9 mouse cellular contexts compared by ENCODE assay signal in the genomic region with DNA sequence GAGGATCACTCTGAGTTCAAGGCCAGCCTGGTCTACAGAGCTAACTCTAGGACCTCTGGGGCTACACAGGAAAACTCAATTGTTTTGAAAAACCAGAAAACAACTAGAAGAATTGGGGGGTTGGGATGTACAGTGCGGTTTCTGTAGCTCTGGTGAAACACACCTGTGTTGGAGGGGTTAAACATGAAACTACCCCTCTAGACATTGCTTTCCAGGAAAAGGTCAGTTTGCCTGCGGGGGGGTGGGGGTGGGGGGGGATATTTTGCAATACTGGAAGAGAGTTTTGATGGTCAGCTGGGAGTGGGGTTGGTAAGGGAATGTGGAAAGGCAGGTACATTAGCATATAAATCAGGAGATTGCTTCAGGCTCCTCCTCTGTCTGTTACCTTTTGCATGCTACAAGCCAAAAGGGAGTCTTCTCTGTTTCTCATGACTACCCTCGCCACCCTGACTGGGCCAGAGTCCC. TPM values are rescaled to one million over a fixed set of nuclear protein-coding genes. Genes with fewer than 3 reads are reported as not detected.
DNase-seq lines count a peak whose midpoint lies in the region; ATAC-seq and TF ChIP-seq lines count a peak whose summit lies in the region.
"Had no signal": no experiment of that assay in that cellular context is flagged by ENCODE, and none has a peak within 500 bp of the region (broad histone marks: within the 10 kb centered on the region; RNA-seq: fewer than 3 reads in every experiment).

No protein-coding gene starts in this region.

- intact Hi-C loops in heart, postnatal 36 days (cut with DNase I) = loop anchor here (2.0 to 5.0 kb wide), 3 partner anchors 13 to 175 kb away; a partner anchor contains a TSS

- no peaks in the 10 kb centered on the region for H3K27me3 ChIP-seq in heart, embryonic 13.5 days (replicated peaks)
- H3K27me3 ChIP-seq in hindbrain, embryonic 10.5 days (ENCODE audit: insufficient read depth, poor library complexity, severe bottlenecking) = no peaks in the 10 kb centered on the region
- H3K27me3 ChIP-seq: Patski had no signal

- DNase-seq in heart, postnatal 36 days = no peak
- DNase-seq in ES-E14 (ENCODE audit: low read depth, low spot score) = no peak
- no peak for DNase-seq in hindbrain, embryonic 10.5 days (ENCODE audit: low spot score)
- no peak for DNase-seq in adrenal gland, postnatal 10 days
- DNase-seq in cerebellum, postnatal 4 days (ENCODE audit: low spot score in 2 of 2) = no peak
- DNase-seq in thymus, postnatal 10 days (ENCODE audit: low spot score in 2 of 2) = no peak

- H3K4me2 ChIP-seq in heart, embryonic 13.5 days = peak overlapping the region; percentile 68

- peak overlapping the region; percentile 42 for H3K4me3 ChIP-seq in heart, embryonic 13.5 days
- H3K4me3 ChIP-seq in ES-E14 (ENCODE audit: insufficient read depth in 1 of 2, low read depth in 1 of 2, low read length in 2 of 2, poor library complexity in 1 of 2, severe bottlenecking in 1 of 2) (peak overlapping the region; percentile 49 to 71), macrophage (ENCODE audit: inconsistent target) (no peak overlapping the region; the same call in 1 of the 2 replicates)
- peak overlapping the region; percentile 45 for H3K4me3 ChIP-seq in hindbrain, embryonic 10.5 days

- H3K27ac ChIP-seq in heart, embryonic 13.5 days (replicated peaks) = peak overlapping the region; percentile 86
- H3K27ac ChIP-seq in ES-E14 (ENCODE audit: insufficient read depth, low read depth, low read length, poor library complexity, severe bottlenecking) (peak overlapping the region; percentile 99), macrophage (peak overlapping the region; percentile 43)
- H3K27ac ChIP-seq in hindbrain, embryonic 10.5 days = peak overlapping the region; percentile 87; the same call in 1 of the 2 replicates

- in situ Hi-C loops in ES-E14 (cut with MboI; ENCODE audit: low sequenced_read_pairs in 2 of 2, unreplicated experiment in 2 of 2) = loop anchor here in 1 of 2 experiments (25.0 kb wide), 1 partner anchor 110 kb away; a partner anchor contains a TSS

- ATAC-seq in heart, embryonic 13.5 days (ENCODE audit: extremely low read depth, insufficient number of reproducible peaks, low FRiP score, low TSS enrichment) = no peak

- WGBS in heart, embryonic 13.5 days = 64% methylated on average over 3 of the region's 3 CpGs
- WGBS in hindbrain, embryonic 10.5 days = 56% methylated on average over 3 of the region's 3 CpGs
- WGBS in macrophage (ENCODE audit: missing documents) = 55% methylated on average over 3 of the region's 3 CpGs

- peak overlapping the region; percentile 75 for H3K9ac ChIP-seq in heart, embryonic 13.5 days
- peak overlapping the region; percentile 66 for H3K9ac ChIP-seq in ES-E14 (ENCODE audit: insufficient read depth, low read depth, low read length, poor library complexity, severe bottlenecking)

- peaks cover 9% of the 10 kb centered on the region; the same call in 1 of the 2 replicates for H3K79me2 ChIP-seq in macrophage (ENCODE audit: inconsistent target)

- peaks cover 47% of the 10 kb centered on the region for H3K4me1 ChIP-seq in heart, embryonic 13.5 days
- peaks cover 3 to 13% of the 10 kb centered on the region in 2 experiments; a peak in 2 of 4 replicates for H3K4me1 ChIP-seq in ES-E14 (ENCODE audit: control insufficient read depth in 2 of 2, insufficient read depth in 2 of 2, low read length in 2 of 2, poor library complexity in 1 of 2)
- H3K4me1 ChIP-seq in hindbrain, embryonic 10.5 days (replicated peaks) = peaks cover 58% of the 10 kb centered on the region

- no peaks in the 10 kb centered on the region for H3K36me3 ChIP-seq in heart, embryonic 13.5 days
- H3K36me3 ChIP-seq in ES-E14 (ENCODE audit: control insufficient read depth, insufficient read depth, low read length, poor library complexity, severe bottlenecking) = no peaks in the 10 kb centered on the region
- H3K36me3 ChIP-seq in hindbrain, embryonic 10.5 days = peaks cover 5% of the 10 kb centered on the region; the same call in 1 of the 2 replicates
- no peaks in the 10 kb centered on the region for H3K36me3 ChIP-seq in macrophage (ENCODE audit: inconsistent target)

- no peaks in the 10 kb centered on the region for H3K9me3 ChIP-seq in heart, embryonic 13.5 days
- no peaks in the 10 kb centered on the region for H3K9me3 ChIP-seq in ES-E14 (ENCODE audit: control insufficient read depth, insufficient read depth, low read depth, low read length)
- no peaks in the 10 kb centered on the region for H3K9me3 ChIP-seq in hindbrain, embryonic 10.5 days

TF ChIP-seq in ES-E14, 5 proteins besides CTCF, POLR2A, EP300 and RAD21:
- peak; percentile 36; the same call in 1 of the 2 replicates for TF ChIP-seq CHD2 (IDR thresholded peaks at IDR 0.05; ENCODE audit: low read depth, low read length)
- no peak for TF ChIP-seq HCFC1 (IDR thresholded peaks at IDR 0.05; ENCODE audit: borderline replicate concordance, insufficient read depth, low read length)
- TF ChIP-seq MAFK (IDR thresholded peaks at IDR 0.05; ENCODE audit: insufficient read depth, low read depth, low read length) = 0 out of 2 replicates have a peak, but pooled peaks have one; percentile 2
- TF ChIP-seq ZNF384 (IDR thresholded peaks at IDR 0.05; ENCODE audit: low read depth, low read length) = no peak
- TF ChIP-seq ZC3H11A (IDR thresholded peaks at IDR 0.05; ENCODE audit: borderline replicate concordance, low read depth, low read length) = no peak

RNA-seq across cellular contexts. Expression of a gene that starts 1.7 kb away (rescaled TPM):
- 14.5 and 15.6 TPM in 2 replicates for polyA plus RNA-seq in heart, embryonic 13.5 days (2015; fragmentation: Nextera tagmentation; extraction: Ambion mirVana)
- 10 to 100 TPM; 27.8 to 31.7 TPM for total RNA-seq in heart, postnatal 36 days (2021)
- 59.5 and 98.0 TPM in 2 replicates for total RNA-seq in ES-E14 (2012; rRNA removed)
- 74.3 and 83.6 TPM in 2 replicates for polyA plus RNA-seq in hindbrain, embryonic 10.5 days (2016; fragmentation: Nextera tagmentation; extraction: Ambion mirVana)
- total RNA-seq in macrophage (2018; cell fraction: chromatin; rRNA removed) = 10 to 100 TPM; 13.7 to 81.5 (median 44.3) TPM
- total RNA-seq in macrophage (2018; cell fraction: cytosol; rRNA removed) = 10 to 100 TPM in 21 of 26 experiments, 1 to 10 TPM in 5; 7.1 to 23.2 (median 13.8) TPM
- total RNA-seq in macrophage (2018; cell fraction: nucleus; rRNA removed) = 10 to 100 TPM; 12.5 to 75.1 (median 35.6) TPM
- polyA plus RNA-seq in macrophage (2018) = 7.2 to 19.5 TPM (median 12.3 TPM) in 3 replicates
- 10 to 100 TPM; 54.6 to 59.2 TPM for total RNA-seq in adrenal gland, postnatal 10 days (2021)

RNA-seq across cellular contexts. Expression of a gene that starts 6.8 kb away (rescaled TPM):
- 0.43 and 1.1 TPM in 2 replicates for polyA plus RNA-seq in heart, embryonic 13.5 days (2015; fragmentation: Nextera tagmentation; extraction: Ambion mirVana)
- 1 to 10 TPM; 2.1 to 2.3 TPM for total RNA-seq in heart, postnatal 36 days (2021)
- total RNA-seq in ES-E14 (2012; rRNA removed) = 3.6 and 7.7 TPM in 2 replicates
- polyA plus RNA-seq in hindbrain, embryonic 10.5 days (2016; fragmentation: Nextera tagmentation; extraction: Ambion mirVana) = 0.80 and 1.0 TPM in 2 replicates
- 1 to 10 TPM in 3 of 26 experiments, under 1 TPM in 2, not detected in 21; 0.71 to 3.6 (median 1.2) TPM for total RNA-seq in macrophage (2018; cell fraction: chromatin; rRNA removed)
- under 1 TPM in 14 of 26 experiments, not detected in 12; 0.10 to 0.71 (median 0.45) TPM for total RNA-seq in macrophage (2018; cell fraction: cytosol; rRNA removed)
- 1 to 10 TPM in 3 of 26 experiments, under 1 TPM in 3, not detected in 20; 0.48 to 1.5 (median 0.95) TPM for total RNA-seq in macrophage (2018; cell fraction: nucleus; rRNA removed)
- 0.16 to 0.21 TPM in 2 of 3 replicates, not detected in the other for polyA plus RNA-seq in macrophage (2018)
- total RNA-seq in adrenal gland, postnatal 10 days (2021) = 1 to 10 TPM; 4.8 to 7.0 TPM

RNA-seq across cellular contexts. Expression of a gene that starts 20.0 kb away (rescaled TPM):
- polyA plus RNA-seq in heart, embryonic 13.5 days (2015; fragmentation: Nextera tagmentation; extraction: Ambion mirVana) = not detected in 2 replicates
- not detected for total RNA-seq in heart, postnatal 36 days (2021)
- total RNA-seq in ES-E14 (2012; rRNA removed) = not detected in 2 replicates
- not detected in 2 replicates for polyA plus RNA-seq in hindbrain, embryonic 10.5 days (2016; fragmentation: Nextera tagmentation; extraction: Ambion mirVana)
- not detected for total RNA-seq in macrophage (2018; cell fraction: chromatin; rRNA removed)
- total RNA-seq in macrophage (2018; cell fraction: cytosol; rRNA removed) = not detected
- not detected for total RNA-seq in macrophage (2018; cell fraction: nucleus; rRNA removed)
- polyA plus RNA-seq in macrophage (2018) = not detected in 3 replicates
- total RNA-seq in adrenal gland, postnatal 10 days (2021) = not detected
- polyA plus RNA-seq: Patski had no signal

RNA-seq across cellular contexts. Expression of a gene that starts 37.8 kb away (rescaled TPM):
- 63.9 and 69.5 TPM in 2 replicates for polyA plus RNA-seq in heart, embryonic 13.5 days (2015; fragmentation: Nextera tagmentation; extraction: Ambion mirVana)
- total RNA-seq in heart, postnatal 36 days (2021) = 10 to 100 TPM; 30.3 to 34.7 TPM
- 10.1 and 14.0 TPM in 2 replicates for total RNA-seq in ES-E14 (2012; rRNA removed)
- 100 and 106 TPM in 2 replicates for polyA plus RNA-seq in hindbrain, embryonic 10.5 days (2016; fragmentation: Nextera tagmentation; extraction: Ambion mirVana)
- total RNA-seq in macrophage (2018; cell fraction: chromatin; rRNA removed) = 1 to 10 TPM in 25 of 26 experiments, under 1 TPM in 1; 0.27 to 9.9 (median 2.9) TPM
- 1 to 10 TPM in 5 of 26 experiments, under 1 TPM in 21; 0.18 to 1.7 (median 0.62) TPM for total RNA-seq in macrophage (2018; cell fraction: cytosol; rRNA removed)
- total RNA-seq in macrophage (2018; cell fraction: nucleus; rRNA removed) = 10 to 100 TPM in 1 of 26 experiments, 1 to 10 TPM in 25; 1.5 to 10.8 (median 2.8) TPM
- 0.60 to 1.3 TPM (median 1.3 TPM) in 3 replicates for polyA plus RNA-seq in macrophage (2018)
- 10 to 100 TPM; 60.8 to 78.7 TPM for total RNA-seq in adrenal gland, postnatal 10 days (2021)

Comparison
In these comparisons a context has a peak if more than half of its experiments do, and no peak if none do; other contexts are left out.
1. H3K27ac ChIP-seq: peak in every context shown above with its lines; median percentile 99 in ES-E14; 87 in hindbrain, embryonic 10.5 days; 86 in heart, embryonic 13.5 days; 43 in macrophage.